Mouse (Mus musculus) liver, adult 2 months (tissue): ENCODE data around the gene H2-DMa. TPM values are rescaled to one million over a fixed set of nuclear protein-coding genes. Genes with fewer than 3 reads are reported as not detected.

Experiments
- DNase-seq: peaks from one replicate; pipeline ENCODE4 v3.0.0-alpha.2; 2011; ENCODE audit warnings: low read depth, low spot score; ENCODE audit errors: extremely low read depth
- H3K27ac ChIP-seq: fragments of 200-500 bp; replicated peaks from 2 replicates; pipeline ENCODE4 v1.5.1; 2012; ENCODE audit warnings: low read depth, mild to moderate bottlenecking, control low read depth, inconsistent platforms, low read length; ENCODE audit not compliant: insufficient read depth
- H3K27me3 ChIP-seq: fragments of 200-500 bp; 2 replicates; pipeline ENCODE4 v1.6.1; 2012; ENCODE audit warnings: mild to moderate bottlenecking, moderate library complexity, low read length, inconsistent platforms; ENCODE audit not compliant: control insufficient read depth, insufficient read depth
- H3K36me3 ChIP-seq: fragments of 200-500 bp; 2 replicates; pipeline ENCODE4 v1.6.1; 2012; ENCODE audit warnings: low read length, inconsistent platforms; ENCODE audit not compliant: control insufficient read depth, insufficient read depth
- H3K4me1 ChIP-seq: fragments of 200-500 bp; 2 replicates; pipeline ENCODE4 v1.6.1; 2011; ENCODE audit warnings: low read length; ENCODE audit not compliant: control insufficient read depth, insufficient read depth
- H3K4me3 ChIP-seq: fragments of 200-500 bp; 2 replicates; pipeline ENCODE4 v1.5.1; 2011; ENCODE audit warnings: low read depth, mild to moderate bottlenecking, control low read depth, low read length, moderate library complexity; ENCODE audit not compliant: insufficient read depth
- H3K79me2 ChIP-seq: fragments of 200-500 bp; 2 replicates; pipeline ENCODE4 v1.6.1; 2012; ENCODE audit warnings: inconsistent platforms, mild to moderate bottlenecking, low read length, moderate library complexity; ENCODE audit not compliant: control insufficient read depth, insufficient read depth
- H3K9ac ChIP-seq: fragments of 200-500 bp; 2 replicates; pipeline ENCODE4 v1.6.1; 2012; ENCODE audit warnings: low read depth, mild to moderate bottlenecking, control low read depth, inconsistent platforms, low read length
- CTCF ChIP-seq: fragments of 200-500 bp; IDR thresholded peaks from 2 replicates; pipeline ENCODE4 v1.5.1; 2011; ENCODE audit warnings: low read depth, low read length, control low read depth
- POLR2A ChIP-seq: fragments of 200-500 bp; IDR thresholded peaks from 2 replicates; pipeline ENCODE4 v1.6.1; 2011; ENCODE audit warnings: low read length, control low read depth; ENCODE audit not compliant: insufficient read depth; ENCODE audit errors: extremely low read depth
- WGBS: fragments of 180-500 bp; shearing (Covaris S2); methylation state at CpG from one replicate; pipeline ENCODE4 v1.1.7; 2018; 5-methylcytosine and 5-hydroxymethylcytosine counted together
- polyA plus RNA-seq: library from polyadenylated mRNA; depleted of rRNA; stranded (reverse); fragments of >200 nt; gene quantifications from 2 replicates; pipeline ENCODE4 v1.2.3, GENCODE M21; 2012
- total RNA-seq: library from RNA; depleted of rRNA; stranded (reverse); fragments of >200 nt; gene quantifications from 2 replicates; pipeline ENCODE4 v1.2.3, GENCODE M21; 2014

The H2-DMa gene
- total and polyA plus RNA-seq, 2 experiments, result 7.1 to 13.1 TPM

GRCm38 (mm10) chr17:34114114-34114513, 5.2 kb upstream of the H2-DMa start:
- Histone ChIP-seq H3K4me1 (peaks cover 15% of the 10 kb centered on the region; the same call in 1 of the 2 replicates), H3K9ac (no peak overlapping the region), H3K27ac (no peak overlapping the region), H3K36me3 (peaks cover 75% of the 10 kb centered on the region), H3K79me2 (peaks cover 20% of the 10 kb centered on the region), H3K27me3 (no peaks in the 10 kb centered on the region), H3K4me3 (no peak overlapping the region)
- DNase-seq, result peak; percentile 20
- no peak for TF ChIP-seq POLR2A
- TF ChIP-seq CTCF, result no peak
- WGBS, result 88% methylated on average over 7 of the region's 7 CpGs

- Histone ChIP-seq H3K4me3 (peak overlapping the region; percentile 95), H3K27ac (no peak overlapping the region), H3K36me3 (peaks cover 63% of the 10 kb centered on the region), H3K9ac (peak overlapping the region; percentile 52), H3K4me1 (peaks cover 15% of the 10 kb centered on the region; the same call in 1 of the 2 replicates), H3K27me3 (no peaks in the 10 kb centered on the region), H3K79me2 (peaks cover 21% of the 10 kb centered on the region)
- no peak for DNase-seq
- WGBS, result 5% methylated on average over 7 of the region's 7 CpGs
- no peak for TF ChIP-seq CTCF
- no peak for TF ChIP-seq POLR2A
These were observed 2.5 kb upstream of the H2-DMa start for GRCm38 (mm10) chr17:34116736-34117370.

- H3K4me1 ChIP-seq, result peaks cover 15% of the 10 kb centered on the region; the same call in 1 of the 2 replicates
- H3K9ac ChIP-seq, result peak overlapping the region; percentile 97
- H3K27me3 ChIP-seq, result no peaks in the 10 kb centered on the region
- H3K27ac ChIP-seq, result 0 out of 2 replicates have a peak overlapping the region, but pooled peaks have one; percentile 18
- peaks cover 56% of the 10 kb centered on the region for H3K36me3 ChIP-seq
- TF ChIP-seq POLR2A, result no peak
- TF ChIP-seq CTCF, result no peak
- DNase-seq, result peak; percentile 54
- peak overlapping the region; percentile 95 for H3K4me3 ChIP-seq
- H3K79me2 ChIP-seq, result peaks cover 23% of the 10 kb centered on the region
- WGBS, result 0% methylated on average over 5 of the region's 5 CpGs
These were observed 1.8 kb upstream of the H2-DMa start for GRCm38 (mm10) chr17:34117421-34118112.

GRCm38 (mm10) chr17:34118113-34118872, 1.0 kb upstream of the H2-DMa start:
- no peaks in the 10 kb centered on the region for H3K27me3 ChIP-seq
- peak overlapping the region; percentile 97 for H3K9ac ChIP-seq
- H3K4me1 ChIP-seq, result peaks cover 15% of the 10 kb centered on the region; the same call in 1 of the 2 replicates
- H3K4me3 ChIP-seq, result peak overlapping the region; percentile 95
- peaks cover 48% of the 10 kb centered on the region for H3K36me3 ChIP-seq
- H3K27ac ChIP-seq, result peak overlapping the region; percentile 37
- TF ChIP-seq POLR2A (no peak), CTCF (no peak)
- no peak for DNase-seq
- under 1% methylated on average over 67 of the region's 67 CpGs for WGBS
- peaks cover 26% of the 10 kb centered on the region for H3K79me2 ChIP-seq

GRCm38 (mm10) chr17:34118873-34119248, 480 bp upstream of the H2-DMa start:
- Histone ChIP-seq H3K27me3 (no peaks in the 10 kb centered on the region), H3K79me2 (peaks cover 26% of the 10 kb centered on the region), H3K4me3 (peak overlapping the region; percentile 95), H3K4me1 (peaks cover 17% of the 10 kb centered on the region), H3K27ac (peak overlapping the region; percentile 37), H3K36me3 (peaks cover 43% of the 10 kb centered on the region), H3K9ac (peak overlapping the region; percentile 97)
- TF ChIP-seq CTCF (0 out of 2 replicates have a peak, but pooled peaks have one; percentile 5), POLR2A (no peak)
- DNase-seq, result no peak
- under 1% methylated on average over 38 of the region's 38 CpGs for WGBS
